Mouse (Mus musculus) heart, postnatal 4 days (tissue): ENCODE data around the gene Coa6. TPM values are rescaled to one million over a fixed set of nuclear protein-coding genes. Genes with fewer than 3 reads are reported as not detected.
A peak's percentile ranks its signal among the peaks of the same experiment; 100 is the strongest.

Experiments
- DNase-seq: peaks from one replicate; pipeline ENCODE4 v3.0.0; 2021
- total RNA-seq, 2 experiments: library from RNA; stranded (reverse); gene quantifications; 2 replicates each; pipeline ENCODE4 v1.2.3; 2021

Gene Coa6
- total RNA-seq, 2 experiments from 2014 or later: 25.6 to 25.9 TPM

DNA sequence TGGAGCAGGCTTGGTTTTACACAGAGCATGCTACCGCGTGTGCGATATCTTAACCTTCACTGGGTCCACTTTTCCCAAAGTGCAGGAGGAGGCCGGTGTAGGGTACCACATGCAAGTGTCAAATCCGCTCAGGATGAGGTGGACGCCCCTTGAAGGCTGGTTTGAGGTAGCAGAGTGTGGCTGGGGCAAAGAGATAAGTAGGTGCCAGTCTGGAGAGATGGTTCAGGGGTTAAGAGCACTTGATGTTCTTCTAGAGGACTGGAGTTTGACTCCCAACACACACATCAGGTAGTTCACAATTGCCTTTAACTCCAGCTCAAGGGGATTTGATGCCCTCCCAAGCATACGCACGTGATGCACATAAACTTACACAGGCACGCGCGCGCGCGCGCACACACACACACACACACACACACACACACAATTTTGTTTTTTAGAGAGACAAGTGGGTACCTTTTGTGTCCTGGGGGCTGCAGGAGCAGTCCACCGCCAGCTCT lies 51.5 kb downstream of the Coa6 start:
- no peak for DNase-seq

- DNase-seq: peak; percentile 93
These were observed 52.2 kb downstream of the Coa6 start, which contains the start of gene Tarbp1 for GRCm38 (mm10) chr8:126474299-126475187. Gene Tarbp1, minus strand, starts transcription at chr8:126475065.

Other genes with a start within 250 kb of the Coa6 start
- gene Slc35f3, start 124.0 kb upstream of the Coa6 start, total RNA-seq: not detected
- gene Tarbp1, start 52.5 kb downstream of the Coa6 start, total RNA-seq: 1 to 10 TPM; 5.0 to 5.9 TPM
- gene Irf2bp2, start 171.5 kb downstream of the Coa6 start, total RNA-seq: 10 to 100 TPM; 98.2 to 100.0 TPM